Mouse (Mus musculus): ENCODE results near the gene Lrrn2. TPM values are rescaled to one million over a fixed set of nuclear protein-coding genes. Genes with fewer than 3 reads are reported as not detected.

The Lrrn2 gene
- total and polyA plus RNA-seq, 2 experiments from 2014 or later: 48.9 to 76.6 TPM

GRCm38 (mm10) chr1:132917554-132917953 lies 37.5 kb downstream of the Lrrn2 start:
- H3K9me3 ChIP-seq (ENCODE audit: low read length): no peaks in the 10 kb centered on the region
- ATAC-seq (ENCODE audit: low FRiP score) (no peak), DNase-seq (ENCODE audit: low spot score) (peak; percentile 74)
- 17% methylated on average over 8 of the region's 8 CpGs for WGBS
- peak overlapping the region; percentile 43; the same call in 1 of the 2 replicates for H3K27ac ChIP-seq (ENCODE audit: low read depth, low read length)
- peaks cover 32% of the 10 kb centered on the region for H3K4me1 ChIP-seq (ENCODE audit: insufficient read depth, low read length)
- no peak overlapping the region for H3K4me2 ChIP-seq (ENCODE audit: low read depth, low read length, poor library complexity, severe bottlenecking)
- no peaks in the 10 kb centered on the region for H3K27me3 ChIP-seq (ENCODE audit: insufficient read depth, low read length)
- no peaks in the 10 kb centered on the region for H3K36me3 ChIP-seq (ENCODE audit: insufficient read depth, low read length)
- H3K9ac ChIP-seq (replicated peaks; ENCODE audit: low read length, poor library complexity, severe bottlenecking): 0 out of 2 replicates have a peak overlapping the region, but pooled peaks have one; percentile 29
- H3K4me3 ChIP-seq (ENCODE audit: low read depth, low read length): no peak overlapping the region
- TF ChIP-seq CTCF (IDR thresholded peaks at IDR 0.05): no peak

- Histone ChIP-seq H3K36me3 (ENCODE audit: insufficient read depth, low read length) (no peaks in the 10 kb centered on the region), H3K4me1 (ENCODE audit: insufficient read depth, low read length) (peaks cover 32% of the 10 kb centered on the region), H3K9me3 (ENCODE audit: low read length) (no peaks in the 10 kb centered on the region), H3K27me3 (ENCODE audit: insufficient read depth, low read length) (no peaks in the 10 kb centered on the region), H3K27ac (ENCODE audit: low read depth, low read length) (peak overlapping the region; percentile 43; the same call in 1 of the 2 replicates), H3K4me2 (ENCODE audit: low read depth, low read length, poor library complexity, severe bottlenecking) (no peak overlapping the region), H3K4me3 (ENCODE audit: low read depth, low read length) (no peak overlapping the region), H3K9ac (replicated peaks; ENCODE audit: low read length, poor library complexity, severe bottlenecking) (0 out of 2 replicates have a peak overlapping the region, but pooled peaks have one; percentile 29)
- no peak for ATAC-seq (ENCODE audit: low FRiP score)
- DNase-seq (ENCODE audit: low spot score): no peak
- TF ChIP-seq CTCF (IDR thresholded peaks at IDR 0.05): no peak
- 30% methylated on average over 10 of the region's 10 CpGs for WGBS
Observed at GRCm38 (mm10) chr1:132918117-132918680, 38.1 kb downstream of the Lrrn2 start.

GRCm38 (mm10) chr1:132919258-132919657 lies 39.2 kb downstream of the Lrrn2 start:
- H3K9me3 ChIP-seq (ENCODE audit: low read length): no peaks in the 10 kb centered on the region
- ATAC-seq (ENCODE audit: low FRiP score): no peak
- no peaks in the 10 kb centered on the region for H3K36me3 ChIP-seq (ENCODE audit: insufficient read depth, low read length)
- no peak overlapping the region for H3K9ac ChIP-seq (replicated peaks; ENCODE audit: low read length, poor library complexity, severe bottlenecking)
- WGBS: 81% methylated on average over 8 of the region's 8 CpGs
- H3K27ac ChIP-seq (ENCODE audit: low read depth, low read length): no peak overlapping the region
- no peak overlapping the region for H3K4me2 ChIP-seq (ENCODE audit: low read depth, low read length, poor library complexity, severe bottlenecking)
- no peak for TF ChIP-seq CTCF (IDR thresholded peaks at IDR 0.05)
- no peak for DNase-seq (ENCODE audit: low spot score)
- H3K4me3 ChIP-seq (ENCODE audit: low read depth, low read length): no peak overlapping the region
- no peaks in the 10 kb centered on the region for H3K27me3 ChIP-seq (ENCODE audit: insufficient read depth, low read length)
- peaks cover 32% of the 10 kb centered on the region for H3K4me1 ChIP-seq (ENCODE audit: insufficient read depth, low read length)

DNA sequence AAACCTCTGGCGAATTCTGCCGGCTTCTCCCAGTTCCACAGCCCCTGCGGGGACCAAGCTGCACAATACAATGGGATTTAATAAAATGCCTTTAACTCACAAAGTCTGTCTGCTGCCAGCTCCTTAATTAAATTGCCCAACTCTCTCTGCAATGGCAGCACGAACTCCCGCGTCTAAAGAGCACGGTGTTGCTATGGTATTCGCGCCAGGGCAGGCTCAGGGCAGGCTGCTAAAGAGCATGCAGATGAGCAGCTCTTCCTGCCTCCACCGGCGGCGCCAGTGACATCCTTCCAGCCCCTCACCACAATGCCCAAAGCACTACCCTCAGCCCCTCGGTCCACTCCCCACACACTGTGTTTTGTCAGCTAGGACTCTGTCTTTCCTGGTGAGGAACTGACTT lies 41.0 kb downstream of the Lrrn2 start:
- DNase-seq (ENCODE audit: low spot score): peak; percentile 79
- peak; percentile 67 for ATAC-seq (ENCODE audit: low FRiP score)
- Histone ChIP-seq H3K27me3 (ENCODE audit: insufficient read depth, low read length) (no peaks in the 10 kb centered on the region), H3K4me1 (ENCODE audit: insufficient read depth, low read length) (peaks cover 29% of the 10 kb centered on the region), H3K4me3 (ENCODE audit: low read depth, low read length) (no peak overlapping the region), H3K4me2 (ENCODE audit: low read depth, low read length, poor library complexity, severe bottlenecking) (no peak overlapping the region), H3K9ac (replicated peaks; ENCODE audit: low read length, poor library complexity, severe bottlenecking) (0 out of 2 replicates have a peak overlapping the region, but pooled peaks have one; percentile 14), H3K27ac (ENCODE audit: low read depth, low read length) (peak overlapping the region; percentile 78), H3K9me3 (ENCODE audit: low read length) (no peaks in the 10 kb centered on the region), H3K36me3 (ENCODE audit: insufficient read depth, low read length) (0 out of 2 replicates have a peak, but pooled peaks cover 2% of the 10 kb centered on the region)
- peak; percentile 41 for TF ChIP-seq CTCF (IDR thresholded peaks at IDR 0.05)
- WGBS: 5% methylated on average over 13 of the region's 13 CpGs

DNA sequence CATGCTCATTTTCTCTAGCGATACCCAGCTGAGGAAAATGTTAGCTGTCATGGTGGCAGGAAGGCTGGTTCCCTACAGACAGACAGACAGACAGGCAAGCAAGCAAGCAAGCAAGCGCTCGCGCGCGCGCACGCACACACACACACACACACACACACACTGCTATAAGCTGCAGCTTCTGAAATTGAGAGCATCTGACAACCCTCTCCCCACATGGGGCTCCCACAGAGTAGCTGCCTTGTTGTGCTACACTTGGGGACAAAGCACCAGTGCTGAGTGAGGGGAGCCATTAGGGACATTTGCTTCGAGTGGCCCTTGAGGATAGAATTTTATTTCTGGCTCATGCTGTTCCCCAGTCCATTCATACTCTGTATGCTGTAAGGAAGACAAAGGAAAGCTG lies 42.2 kb downstream of the Lrrn2 start:
- ATAC-seq (ENCODE audit: low FRiP score): no peak
- no peak overlapping the region for H3K4me3 ChIP-seq (ENCODE audit: low read depth, low read length)
- H3K36me3 ChIP-seq (ENCODE audit: insufficient read depth, low read length): 0 out of 2 replicates have a peak, but pooled peaks cover 2% of the 10 kb centered on the region
- DNase-seq (ENCODE audit: low spot score): no peak
- H3K4me2 ChIP-seq (ENCODE audit: low read depth, low read length, poor library complexity, severe bottlenecking): no peak overlapping the region
- peaks cover 25% of the 10 kb centered on the region for H3K4me1 ChIP-seq (ENCODE audit: insufficient read depth, low read length)
- 62% methylated on average over 9 of the region's 9 CpGs for WGBS
- TF ChIP-seq CTCF (IDR thresholded peaks at IDR 0.05): no peak
- H3K9me3 ChIP-seq (ENCODE audit: low read length): no peaks in the 10 kb centered on the region
- no peak overlapping the region for H3K9ac ChIP-seq (replicated peaks; ENCODE audit: low read length, poor library complexity, severe bottlenecking)
- peak overlapping the region; percentile 78 for H3K27ac ChIP-seq (ENCODE audit: low read depth, low read length)
- H3K27me3 ChIP-seq (ENCODE audit: insufficient read depth, low read length): no peaks in the 10 kb centered on the region

DNA sequence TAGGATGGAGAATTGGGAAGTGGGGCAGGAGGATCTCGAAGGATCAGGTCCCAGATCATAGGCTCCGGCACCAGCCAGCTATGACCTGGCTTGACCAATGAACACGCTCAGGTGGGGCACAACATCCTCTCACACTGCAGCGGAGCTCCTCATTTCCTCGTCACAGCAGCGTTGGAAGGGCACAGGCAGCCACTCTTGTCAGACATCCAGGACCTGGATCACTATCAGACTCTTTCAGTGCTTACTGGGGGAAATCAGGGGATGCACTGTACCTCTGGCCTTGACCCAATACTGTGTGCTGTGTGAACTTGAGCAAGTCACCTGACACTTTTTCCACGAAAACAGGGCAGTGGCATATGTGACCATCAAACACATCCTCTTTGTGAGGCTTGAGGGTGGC lies 45.2 kb downstream of the Lrrn2 start:
- Histone ChIP-seq H3K4me1 (ENCODE audit: insufficient read depth, low read length) (peaks cover 21% of the 10 kb centered on the region), H3K4me2 (ENCODE audit: low read depth, low read length, poor library complexity, severe bottlenecking) (no peak overlapping the region), H3K27me3 (ENCODE audit: insufficient read depth, low read length) (no peaks in the 10 kb centered on the region), H3K27ac (ENCODE audit: low read depth, low read length) (no peak overlapping the region), H3K9me3 (ENCODE audit: low read length) (no peaks in the 10 kb centered on the region), H3K4me3 (ENCODE audit: low read depth, low read length) (no peak overlapping the region), H3K9ac (replicated peaks; ENCODE audit: low read length, poor library complexity, severe bottlenecking) (no peak overlapping the region), H3K36me3 (ENCODE audit: insufficient read depth, low read length) (0 out of 2 replicates have a peak, but pooled peaks cover 2% of the 10 kb centered on the region)
- TF ChIP-seq CTCF (IDR thresholded peaks at IDR 0.05): no peak
- ATAC-seq (ENCODE audit: low FRiP score): no peak
- DNase-seq (ENCODE audit: low spot score): no peak
- 88% methylated on average over 7 of the region's 7 CpGs for WGBS
